Mouse (Mus musculus) embryonic fibroblast, embryonic 13.5 days (primary cell): Measurements from ENCODE around the gene 2300009A05Rik.

Experiments used
- CTCF ChIP-seq: IDR thresholded peaks from 2 replicates; pipeline ENCODE4 v1.5.1; 2011; ENCODE audit warnings: mild to moderate bottlenecking, control low read depth, low read length, moderate library complexity, borderline replicate concordance; ENCODE audit not compliant: insufficient read depth
- POLR2A ChIP-seq: IDR thresholded peaks from 2 replicates; pipeline ENCODE4 v1.6.1; 2011; ENCODE audit warnings: low read depth, mild to moderate bottlenecking, control low read depth, low read length, moderate library complexity

DNA sequence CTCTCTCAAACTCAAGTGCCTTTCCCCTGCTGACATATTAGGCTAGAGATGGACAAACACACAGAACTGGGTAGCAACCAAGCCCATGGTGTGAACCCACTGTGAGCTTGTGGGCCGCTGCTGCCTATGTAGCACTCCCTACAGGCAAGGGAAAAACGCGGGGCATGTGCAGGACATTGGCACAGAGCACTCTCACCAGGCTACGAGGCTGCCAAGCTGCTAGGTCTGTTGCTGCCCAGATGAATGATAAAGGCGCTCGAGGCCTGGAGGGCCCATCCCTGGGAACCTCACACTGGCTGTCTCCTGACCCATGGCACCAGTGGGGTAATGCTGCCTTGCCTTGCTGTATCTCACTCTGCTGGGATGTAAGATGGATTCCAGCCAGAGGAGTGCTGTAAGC lies 53.0 kb downstream of the 2300009A05Rik start:
- TF ChIP-seq CTCF (no peak), POLR2A (no peak)
